Mouse (Mus musculus): Measurements from ENCODE around the gene Ash1l. TPM values are rescaled to one million over a fixed set of nuclear protein-coding genes. Genes with fewer than 3 reads are reported as not detected.
A peak's percentile ranks its signal among the peaks of the same experiment; 100 is the strongest.
"Not testable (repeated sequence)": the region's sequence is repeated elsewhere in the genome, so short reads cannot be mapped to it uniquely, and the experiment has no call there.

Ash1l gene
- polyA plus RNA-seq, 1 experiment: 18.8 TPM

DNA sequence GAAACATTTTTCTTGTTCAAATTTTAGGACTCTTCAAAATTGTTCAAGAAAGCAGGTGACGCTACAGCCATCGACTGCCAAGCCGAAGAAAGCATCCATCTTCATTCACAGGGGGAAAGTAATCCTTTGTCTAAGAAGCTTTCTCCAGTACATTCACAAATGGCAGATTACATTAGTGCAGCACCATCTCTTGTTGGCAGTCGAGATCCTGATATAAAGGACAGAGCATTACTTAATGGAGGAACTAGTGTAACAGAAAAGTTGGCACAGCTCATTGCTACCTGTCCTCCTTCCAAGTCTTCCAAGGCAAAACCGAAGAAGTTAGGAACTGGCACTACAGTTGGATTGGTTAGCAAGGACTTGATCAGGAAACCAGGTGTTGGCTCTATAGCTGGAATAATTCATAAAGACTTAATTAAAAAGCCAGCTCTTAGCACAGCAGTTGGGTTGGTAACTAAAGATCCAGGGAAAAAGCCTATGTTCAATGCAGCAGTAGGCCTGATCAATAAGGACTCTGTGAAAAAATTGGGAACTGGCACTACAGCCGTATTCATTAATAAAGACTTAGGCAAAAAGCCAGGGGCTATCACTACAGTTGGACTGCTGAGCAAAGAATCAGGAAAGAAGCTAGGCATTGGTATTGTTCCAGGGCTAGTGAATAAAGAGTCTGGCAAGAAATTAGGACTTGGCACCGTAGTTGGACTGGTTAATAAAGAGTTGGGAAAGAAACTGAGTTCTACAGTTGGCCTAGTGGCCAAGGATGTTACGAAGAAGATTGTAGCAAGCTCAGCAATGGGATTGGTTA, 31.0 kb downstream of the Ash1l start:
- Histone ChIP-seq H3K4me1 (ENCODE audit: control insufficient read depth, insufficient read depth, low read length) (no peaks in the 10 kb centered on the region), H3K4me3 (replicated peaks; ENCODE audit: control insufficient read depth, low read depth, low read length) (no peak overlapping the region), H3K27ac (ENCODE audit: control insufficient read depth, insufficient read depth, low read depth, low read length, poor library complexity) (no peak overlapping the region)
- TF ChIP-seq POLR2A (IDR thresholded peaks at IDR 0.05; ENCODE audit: borderline replicate concordance, control insufficient read depth, low read depth, low read length) (no peak), CTCF (IDR thresholded peaks at IDR 0.05; ENCODE audit: control insufficient read depth, insufficient read depth, low read length) (no peak)
- WGBS: 93% methylated on average over 8 of the region's 8 CpGs

DNA sequence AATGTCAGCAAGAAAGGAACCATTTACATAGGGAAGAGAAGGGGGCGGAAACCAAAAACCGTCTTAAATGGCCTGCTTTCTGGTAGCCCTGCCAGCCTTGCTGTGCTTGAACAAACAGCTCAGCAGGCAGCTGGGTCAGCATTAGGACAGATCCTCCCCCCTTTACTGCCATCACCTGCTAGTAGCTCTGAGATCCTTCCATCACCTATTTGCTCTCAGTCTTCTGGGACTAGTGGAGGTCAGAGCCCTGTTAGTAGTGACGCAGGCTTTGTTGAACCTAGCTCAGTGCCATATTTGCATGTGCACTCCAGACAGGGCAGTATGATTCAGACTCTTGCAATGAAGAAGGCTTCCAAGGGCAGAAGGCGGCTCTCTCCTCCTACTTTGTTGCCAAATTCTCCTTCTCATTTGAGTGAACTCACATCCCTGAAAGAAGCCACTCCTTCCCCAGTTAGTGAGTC, 33.5 kb downstream of the Ash1l start:
- Histone ChIP-seq H3K4me1 (ENCODE audit: control insufficient read depth, insufficient read depth, low read length) (no peaks in the 10 kb centered on the region), H3K4me3 (replicated peaks; ENCODE audit: control insufficient read depth, low read depth, low read length) (no peak overlapping the region), H3K27ac (ENCODE audit: control insufficient read depth, insufficient read depth, low read depth, low read length, poor library complexity) (no peak overlapping the region)
- WGBS: 89% methylated on average over 4 of the region's 4 CpGs
- TF ChIP-seq CTCF (IDR thresholded peaks at IDR 0.05; ENCODE audit: control insufficient read depth, insufficient read depth, low read length): no peak
- no peak for TF ChIP-seq POLR2A (IDR thresholded peaks at IDR 0.05; ENCODE audit: borderline replicate concordance, control insufficient read depth, low read depth, low read length)

DNA sequence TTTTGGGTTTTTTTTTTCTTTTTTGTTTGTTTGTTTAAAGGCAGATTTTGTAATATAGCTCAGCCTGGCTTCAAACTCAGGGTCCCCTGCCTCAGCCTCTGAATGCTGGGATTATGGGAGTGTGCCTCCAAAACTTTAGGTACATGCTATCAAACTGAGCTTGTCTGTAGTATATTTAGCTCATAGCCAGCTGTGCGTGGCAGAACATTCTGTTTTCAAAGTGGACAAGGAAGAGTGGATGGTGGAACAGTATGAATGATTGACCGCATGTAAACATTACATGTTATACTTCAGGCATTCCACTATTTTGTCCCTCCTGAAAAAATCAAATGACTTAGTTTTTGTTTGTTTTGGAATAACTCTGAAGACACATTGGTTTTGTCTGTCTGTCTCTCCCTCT, 42.4 kb downstream of the Ash1l start:
- no peak for TF ChIP-seq CTCF (IDR thresholded peaks at IDR 0.05; ENCODE audit: control insufficient read depth, insufficient read depth, low read length)
- no peak for TF ChIP-seq POLR2A (IDR thresholded peaks at IDR 0.05; ENCODE audit: borderline replicate concordance, control insufficient read depth, low read depth, low read length)
- 89% methylated on average over 2 of the region's 2 CpGs for WGBS
- H3K27ac ChIP-seq (ENCODE audit: control insufficient read depth, insufficient read depth, low read depth, low read length, poor library complexity): no peak overlapping the region
- no peaks in the 10 kb centered on the region for H3K4me1 ChIP-seq (ENCODE audit: control insufficient read depth, insufficient read depth, low read length)
- no peak overlapping the region for H3K4me3 ChIP-seq (replicated peaks; ENCODE audit: control insufficient read depth, low read depth, low read length)

- WGBS: 94% methylated on average over 7 of the region's 7 CpGs
- Histone ChIP-seq H3K4me1 (ENCODE audit: control insufficient read depth, insufficient read depth, low read length) (no peaks in the 10 kb centered on the region), H3K4me3 (replicated peaks; ENCODE audit: control insufficient read depth, low read depth, low read length) (no peak overlapping the region), H3K27ac (ENCODE audit: control insufficient read depth, insufficient read depth, low read depth, low read length, poor library complexity) (no peak overlapping the region)
- TF ChIP-seq POLR2A (IDR thresholded peaks at IDR 0.05; ENCODE audit: borderline replicate concordance, control insufficient read depth, low read depth, low read length) (no peak), CTCF (IDR thresholded peaks at IDR 0.05; ENCODE audit: control insufficient read depth, insufficient read depth, low read length) (no peak)
Observed at GRCm38 (mm10) chr3:89001536-89001935, 51.1 kb downstream of the Ash1l start.

- not testable (repeated sequence) for H3K4me1 ChIP-seq (ENCODE audit: control insufficient read depth, insufficient read depth, low read length); H3K27ac ChIP-seq (ENCODE audit: control insufficient read depth, insufficient read depth, low read depth, low read length, poor library complexity); H3K4me3 ChIP-seq (replicated peaks; ENCODE audit: control insufficient read depth, low read depth, low read length)
- WGBS: 94% methylated on average over 5 of the region's 5 CpGs
Observed at GRCm38 (mm10) chr3:89030896-89031295, 80.5 kb downstream of the Ash1l start.

DNA sequence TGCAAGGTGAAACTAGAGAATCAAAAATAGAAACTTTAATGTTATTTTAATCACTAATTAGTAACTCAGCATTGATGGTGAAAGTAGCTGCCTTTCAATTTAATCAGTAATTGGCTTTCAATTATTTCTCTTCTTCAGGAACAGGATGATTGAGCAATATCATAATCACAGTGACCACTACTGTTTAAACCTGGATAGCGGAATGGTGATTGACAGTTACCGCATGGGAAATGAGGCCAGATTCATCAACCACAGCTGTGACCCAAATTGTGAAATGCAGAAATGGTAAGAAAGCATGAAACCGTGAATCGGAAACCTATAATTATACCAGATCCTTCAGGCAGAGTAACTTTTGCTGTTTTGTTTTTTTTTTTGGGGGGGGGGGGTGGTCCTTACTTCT, 92.9 kb downstream of the Ash1l start:
- no peak overlapping the region for H3K4me3 ChIP-seq (replicated peaks; ENCODE audit: control insufficient read depth, low read depth, low read length)
- WGBS: 63% methylated on average over 4 of the region's 4 CpGs
- TF ChIP-seq POLR2A (IDR thresholded peaks at IDR 0.05; ENCODE audit: borderline replicate concordance, control insufficient read depth, low read depth, low read length) (no peak), CTCF (IDR thresholded peaks at IDR 0.05; ENCODE audit: control insufficient read depth, insufficient read depth, low read length) (no peak)
- no peak overlapping the region for H3K27ac ChIP-seq (ENCODE audit: control insufficient read depth, insufficient read depth, low read depth, low read length, poor library complexity)
- no peaks in the 10 kb centered on the region for H3K4me1 ChIP-seq (ENCODE audit: control insufficient read depth, insufficient read depth, low read length)

- TF ChIP-seq CTCF (IDR thresholded peaks at IDR 0.05; ENCODE audit: control insufficient read depth, insufficient read depth, low read length): no peak
- no peak for TF ChIP-seq POLR2A (IDR thresholded peaks at IDR 0.05; ENCODE audit: borderline replicate concordance, control insufficient read depth, low read depth, low read length)
- H3K27ac ChIP-seq (ENCODE audit: control insufficient read depth, insufficient read depth, low read depth, low read length, poor library complexity): no peak overlapping the region
- no peak overlapping the region for H3K4me3 ChIP-seq (replicated peaks; ENCODE audit: control insufficient read depth, low read depth, low read length)
- 91% methylated on average over 9 of the region's 9 CpGs for WGBS
- H3K4me1 ChIP-seq (ENCODE audit: control insufficient read depth, insufficient read depth, low read length): no peaks in the 10 kb centered on the region
Observed at GRCm38 (mm10) chr3:89058361-89058760, 107.9 kb downstream of the Ash1l start.

DNA sequence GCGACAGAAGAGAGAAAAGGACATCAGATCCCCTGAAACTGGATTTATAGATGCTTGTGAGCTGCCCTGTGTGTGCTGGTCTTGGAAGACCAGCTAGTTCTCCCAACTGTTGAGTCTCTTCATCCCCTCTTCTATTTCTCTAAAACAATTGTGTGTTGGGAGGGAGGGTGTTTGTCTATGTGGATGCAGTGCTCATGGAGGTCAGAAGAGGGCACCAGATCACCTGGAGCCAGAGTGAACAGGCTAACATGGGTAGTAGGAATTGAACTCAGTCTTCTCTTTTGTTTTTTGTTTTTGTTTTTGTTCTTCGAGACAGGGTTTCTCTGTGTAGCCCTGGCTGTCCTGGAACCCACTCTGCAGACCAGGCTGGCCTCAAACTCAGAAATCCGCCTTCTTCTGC, 108.4 kb downstream of the Ash1l start:
- H3K27ac ChIP-seq (ENCODE audit: control insufficient read depth, insufficient read depth, low read depth, low read length, poor library complexity): no peak overlapping the region
- H3K4me3 ChIP-seq (replicated peaks; ENCODE audit: control insufficient read depth, low read depth, low read length): no peak overlapping the region
- no peak for TF ChIP-seq POLR2A (IDR thresholded peaks at IDR 0.05; ENCODE audit: borderline replicate concordance, control insufficient read depth, low read depth, low read length)
- peak; percentile 72 for TF ChIP-seq CTCF (IDR thresholded peaks at IDR 0.05; ENCODE audit: control insufficient read depth, insufficient read depth, low read length)
- WGBS: 82% methylated on average over 3 of the region's 3 CpGs
- H3K4me1 ChIP-seq (ENCODE audit: control insufficient read depth, insufficient read depth, low read length): no peaks in the 10 kb centered on the region

GRCm38 (mm10) chr3:89061696-89062095, 111.3 kb downstream of the Ash1l start:
- Histone ChIP-seq H3K4me1 (ENCODE audit: control insufficient read depth, insufficient read depth, low read length) (no peaks in the 10 kb centered on the region), H3K4me3 (replicated peaks; ENCODE audit: control insufficient read depth, low read depth, low read length) (no peak overlapping the region), H3K27ac (ENCODE audit: control insufficient read depth, insufficient read depth, low read depth, low read length, poor library complexity) (no peak overlapping the region)
- 89% methylated on average over 3 of the region's 3 CpGs for WGBS
- TF ChIP-seq CTCF (IDR thresholded peaks at IDR 0.05; ENCODE audit: control insufficient read depth, insufficient read depth, low read length) (no peak), POLR2A (IDR thresholded peaks at IDR 0.05; ENCODE audit: borderline replicate concordance, control insufficient read depth, low read depth, low read length) (no peak)
